Mouse (Mus musculus): ENCODE data around the gene Atp1b2. TPM values are rescaled to one million over a fixed set of nuclear protein-coding genes. Genes with fewer than 3 reads are reported as not detected.
"Not testable (repeated sequence)": the region's sequence is repeated elsewhere in the genome, so short reads cannot be mapped to it uniquely, and the experiment has no call there.

Atp1b2 gene
- total RNA-seq, 2 experiments from 2014 or later, result 271 to 389 TPM

- TF ChIP-seq CTCF (IDR thresholded peaks at IDR 0.05), result no peak
- intact Hi-C loops (cut with DNase I), result no loop called here
- Histone ChIP-seq H3K27ac (peak within 1 kb of the TSS; percentile 91), H3K4me3 (peak within 1 kb of the TSS; percentile 87)
- DNase-seq, result peak; percentile 74
These were observed 16.0 kb upstream of the Atp1b2 start, which contains the start of gene Sat2 for GRCm38 (mm10) chr11:69621571-69622268. Gene Sat2, plus strand, starts transcription at chr11:69622024.

- no peak overlapping the region for H3K4me3 ChIP-seq
- no peak overlapping the region for H3K27ac ChIP-seq
- no peak for DNase-seq
- intact Hi-C loops (cut with DNase I), result no loop called here
- no peak for TF ChIP-seq CTCF (IDR thresholded peaks at IDR 0.05)
These were observed 14.8 kb upstream of the Atp1b2 start for GRCm38 (mm10) chr11:69620394-69621081.

GRCm38 (mm10) chr11:69617805-69618204 lies 12.1 kb upstream of the Atp1b2 start, which contains the start of gene Shbg:
Gene Shbg, minus strand, starts transcription at chr11:69617905.
- intact Hi-C loops (cut with DNase I), result no loop called here
- peak within 1 kb of the TSS; percentile 65 for H3K27ac ChIP-seq
- H3K4me3 ChIP-seq, result no peak within 1 kb of the TSS
- no peak for TF ChIP-seq CTCF (IDR thresholded peaks at IDR 0.05)
- no peak for DNase-seq

- H3K4me3 ChIP-seq, result no peak overlapping the region
- peak overlapping the region; percentile 65 for H3K27ac ChIP-seq
- intact Hi-C loops (cut with DNase I), result no loop called here
- peak; percentile 26; the same call in 1 of the 2 replicates for TF ChIP-seq CTCF (IDR thresholded peaks at IDR 0.05)
- peak; percentile 52 for DNase-seq
These were observed 11.0 kb upstream of the Atp1b2 start for GRCm38 (mm10) chr11:69616781-69617180.

GRCm38 (mm10) chr11:69614257-69614588 lies 8.5 kb upstream of the Atp1b2 start:
- H3K4me3 ChIP-seq, result peak overlapping the region; percentile 63
- intact Hi-C loops (cut with DNase I), result loop anchor here (1.0 kb wide), 1 partner anchor 68 kb away; no protein-coding TSS in a partner anchor
- not testable (repeated sequence) for DNase-seq, H3K27ac ChIP-seq

GRCm38 (mm10) chr11:69613553-69614256 lies 8.0 kb upstream of the Atp1b2 start:
- TF ChIP-seq CTCF (IDR thresholded peaks at IDR 0.05), result peak; percentile 86
- peak; percentile 90 for DNase-seq
- Histone ChIP-seq H3K27ac (peak overlapping the region; percentile 80), H3K4me3 (peak overlapping the region; percentile 63)
- intact Hi-C loops (cut with DNase I), result loop anchor here (1.0 kb wide), 2 partner anchors 34 to 67 kb away; no protein-coding TSS in a partner anchor

DNA sequence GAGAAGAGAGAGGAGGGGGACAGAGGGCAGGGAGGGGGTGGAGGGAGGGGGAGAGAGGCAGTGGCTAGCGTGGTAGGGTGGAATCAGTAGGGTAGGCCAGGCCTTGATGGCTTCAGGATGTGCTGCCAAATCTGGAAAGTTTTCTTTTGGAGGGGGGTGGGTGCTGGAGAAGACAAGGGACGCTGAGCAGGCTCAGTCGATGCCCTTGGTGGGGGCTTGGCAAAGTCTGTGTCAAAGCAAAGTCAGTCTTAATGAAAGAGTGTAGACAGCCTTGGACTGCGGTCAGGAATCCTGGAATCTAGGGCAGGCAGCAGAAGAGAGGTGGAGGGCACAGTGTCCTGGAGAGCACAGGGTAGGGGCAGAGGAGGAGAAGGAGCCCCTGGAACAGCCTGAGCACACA lies 5.2 kb upstream of the Atp1b2 start:
- intact Hi-C loops (cut with DNase I), result no loop called here
- DNase-seq, result no peak
- Histone ChIP-seq H3K27ac (no peak overlapping the region), H3K4me3 (no peak overlapping the region)
- TF ChIP-seq CTCF (IDR thresholded peaks at IDR 0.05), result no peak

DNA sequence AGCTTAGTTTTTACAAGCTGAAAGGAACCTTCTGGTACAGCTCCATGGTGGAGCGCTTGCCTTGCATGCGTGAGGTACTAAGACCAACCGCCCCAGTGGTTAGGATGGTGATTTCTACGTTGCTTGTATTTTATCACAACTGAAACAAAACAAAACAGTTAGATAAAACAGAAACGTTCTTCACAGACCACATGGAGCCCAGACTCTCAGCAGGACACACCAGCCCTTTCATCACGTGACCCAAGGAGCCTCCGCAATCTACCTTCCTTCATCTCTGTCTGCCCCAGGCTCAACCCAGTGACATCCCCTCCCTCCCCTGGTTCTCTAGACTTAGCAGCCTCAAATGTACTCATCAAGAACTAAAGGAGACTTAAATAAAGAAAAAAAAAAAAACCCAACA lies 3.7 kb upstream of the Atp1b2 start:
- intact Hi-C loops (cut with DNase I), result no loop called here
- no peak for DNase-seq
- no peak for TF ChIP-seq CTCF (IDR thresholded peaks at IDR 0.05)
- Histone ChIP-seq H3K4me3 (no peak overlapping the region), H3K27ac (no peak overlapping the region)

GRCm38 (mm10) chr11:69608525-69608924 lies 2.8 kb upstream of the Atp1b2 start:
- H3K4me3 ChIP-seq, result no peak overlapping the region
- intact Hi-C loops (cut with DNase I), result no loop called here

DNA sequence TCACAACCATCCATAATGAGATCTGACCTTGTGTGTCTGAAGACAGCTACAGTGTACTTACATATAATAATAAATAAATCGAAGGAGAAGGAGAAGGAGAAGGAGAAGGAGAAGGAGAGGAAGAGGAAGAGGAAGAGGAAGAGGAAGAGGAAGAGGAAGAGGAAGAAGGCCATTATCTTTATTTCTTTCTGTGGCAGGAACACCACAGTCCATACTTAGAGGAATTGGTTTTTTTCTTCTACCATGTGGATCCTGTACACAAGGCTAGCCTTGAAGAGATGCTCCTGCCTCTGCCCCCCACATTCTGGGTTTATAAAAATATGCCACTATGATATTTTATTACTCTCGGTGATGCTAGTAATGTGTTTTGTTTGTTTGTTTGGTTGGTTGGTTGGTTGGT lies 1.1 kb upstream of the Atp1b2 start:
- intact Hi-C loops (cut with DNase I), result no loop called here

More at GRCm38 (mm10) chr11:69608525-69608924, 2.8 kb upstream of the Atp1b2 start:
- TF ChIP-seq CTCF (IDR thresholded peaks at IDR 0.05), result no peak
- no peak overlapping the region for H3K27ac ChIP-seq
- no peak for DNase-seq

GRCm38 (mm10) chr11:69606491-69606795 lies 701 bp upstream of the Atp1b2 start:
- TF ChIP-seq CTCF (IDR thresholded peaks at IDR 0.05), result no peak
- no peak for DNase-seq
- peak overlapping the region; percentile 87 for H3K4me3 ChIP-seq
- intact Hi-C loops (cut with DNase I), result no loop called here
- H3K27ac ChIP-seq, result peak overlapping the region; percentile 93

More for the DNA sequence above, 1.1 kb upstream of the Atp1b2 start:
- H3K27ac ChIP-seq, result no peak overlapping the region
- H3K4me3 ChIP-seq, result no peak overlapping the region
- TF ChIP-seq CTCF (IDR thresholded peaks at IDR 0.05), result no peak
- DNase-seq, result no peak

- peak overlapping the region; percentile 93 for H3K27ac ChIP-seq
- no peak for TF ChIP-seq CTCF (IDR thresholded peaks at IDR 0.05)
- intact Hi-C loops (cut with DNase I), result no loop called here
- peak overlapping the region; percentile 87 for H3K4me3 ChIP-seq
- peak; percentile 61 for DNase-seq
These were observed 712 bp downstream of the Atp1b2 start for GRCm38 (mm10) chr11:69604795-69605664.

All from gastrocnemius, adult 2 months (tissue).